Comparison of ENCODE assay signal across 24 mouse cellular contexts in genomic region chr9:88085866-88086265, GRCm38 (mm10).
A peak's percentile ranks its signal among the peaks of the same experiment; 100 is the strongest.
DNase-seq lines count a peak whose midpoint lies in the region; ATAC-seq lines count a peak whose summit lies in the region.
"Had no signal": no experiment of that assay in that cellular context is flagged by ENCODE, and none has a peak within 500 bp of the region (broad histone marks: within the 10 kb centered on the region; RNA-seq: fewer than 3 reads in every experiment).

No protein-coding gene starts in this region.

- ATAC-seq in heart, embryonic 11.5 days (replicated peaks; ENCODE audit: insufficient number of reproducible peaks, low FRiP score, low TSS enrichment), result no peak
- ATAC-seq in lung, embryonic 16.5 days (ENCODE audit: low read depth), result 0 out of 2 replicates have a peak, but pooled peaks have one; percentile 21
- ATAC-seq: forebrain, embryonic 13.5 days; hindbrain, postnatal 0 days; intestine, embryonic 15.5 days; midbrain, embryonic 15.5 days had no signal

- no peaks in the 10 kb centered on the region for H3K36me3 ChIP-seq in heart, embryonic 11.5 days (ENCODE audit: control insufficient read depth, insufficient read depth, low read length)
- H3K36me3 ChIP-seq in lung, embryonic 16.5 days (ENCODE audit: control insufficient read depth, insufficient read depth, low read length), result no peaks in the 10 kb centered on the region
- H3K36me3 ChIP-seq: heart, embryonic 15.5 days; hindbrain, embryonic 12.5 days; intestine, embryonic 15.5 days; limb, embryonic 13.5 days; midbrain, embryonic 15.5 days had no signal

- no peaks in the 10 kb centered on the region for H3K27me3 ChIP-seq in heart, embryonic 11.5 days (ENCODE audit: control insufficient read depth, insufficient read depth, low read length)
- no peaks in the 10 kb centered on the region for H3K27me3 ChIP-seq in lung, embryonic 16.5 days (ENCODE audit: control insufficient read depth, insufficient read depth, low read depth, low read length)
- H3K27me3 ChIP-seq: forebrain, embryonic 13.5 days; hindbrain, embryonic 12.5 days; intestine, embryonic 15.5 days; limb, embryonic 13.5 days; midbrain, embryonic 15.5 days had no signal

- H3K9ac ChIP-seq in heart, embryonic 11.5 days (ENCODE audit: low read depth, low read length), result no peak overlapping the region
- H3K9ac ChIP-seq in lung, embryonic 16.5 days (ENCODE audit: low read length), result no peak overlapping the region
- H3K9ac ChIP-seq: forebrain, embryonic 13.5 days; heart, embryonic 15.5 days; hindbrain, embryonic 12.5 days; intestine, embryonic 15.5 days; limb, embryonic 13.5 days; midbrain, embryonic 15.5 days had no signal

- intact Hi-C loops in gastrocnemius, postnatal 14 days (cut with DNase I; ENCODE audit: low total_unique reads), result no loop called here

- no peak overlapping the region for H3K4me3 ChIP-seq in heart, embryonic 11.5 days (ENCODE audit: low read depth, low read length)
- no peak overlapping the region for H3K4me3 ChIP-seq in lung, embryonic 16.5 days (ENCODE audit: low read length)
- H3K4me3 ChIP-seq: forebrain, embryonic 13.5 days; heart, embryonic 15.5 days; hindbrain, embryonic 12.5 days; intestine, embryonic 15.5 days; left cerebral cortex, adult 2 months; limb, embryonic 13.5 days; midbrain, embryonic 15.5 days had no signal

- no peaks in the 10 kb centered on the region for H3K9me3 ChIP-seq in heart, embryonic 11.5 days (replicated peaks; ENCODE audit: control insufficient read depth, low read length)
- no peaks in the 10 kb centered on the region for H3K9me3 ChIP-seq in lung, embryonic 16.5 days (ENCODE audit: control insufficient read depth, low read length)
- H3K9me3 ChIP-seq: forebrain, embryonic 13.5 days; heart, embryonic 15.5 days; hindbrain, embryonic 12.5 days; intestine, embryonic 15.5 days; limb, embryonic 13.5 days; midbrain, embryonic 15.5 days had no signal

- WGBS in heart, embryonic 11.5 days (ENCODE audit: insufficient replicate concordance), result 52% methylated on average over 3 of the region's 3 CpGs
- WGBS in lung, embryonic 16.5 days, result 38% methylated on average over 3 of the region's 3 CpGs

- DNase-seq in gastrocnemius, adult 18-20 months (ENCODE audit: low spot score), result peak; percentile 23
- DNase-seq in gastrocnemius, postnatal 14 days, result no peak
- peak; percentile 61 for DNase-seq in heart, adult 9 months (ENCODE audit: low spot score in 2 of 2)
- no peak for DNase-seq in lung, adult 18-20 months
- DNase-seq in frontal cortex, adult 2 months (ENCODE audit: extremely low spot score in 1 of 2, low spot score in 1 of 2), result no peak
- DNase-seq in cerebellum, adult 9-10 months, result no peak
- DNase-seq: cerebellum, adult 2 months; cerebellum, postnatal 36 days; kidney, adult 8-10 months; kidney, postnatal 14 days; right cerebral cortex, postnatal 25 days; spleen, adult 18-20 months; thymus, postnatal 14 days had no signal

- no peak overlapping the region for H3K4me2 ChIP-seq in heart, embryonic 11.5 days
- no peak overlapping the region for H3K4me2 ChIP-seq in lung, embryonic 16.5 days (ENCODE audit: low read depth, low read length)
- H3K4me2 ChIP-seq: forebrain, embryonic 13.5 days; heart, embryonic 15.5 days; hindbrain, embryonic 12.5 days; intestine, embryonic 15.5 days; limb, embryonic 13.5 days; liver, embryonic 11.5 days; midbrain, embryonic 15.5 days had no signal

- H3K4me1 ChIP-seq in heart, embryonic 11.5 days (ENCODE audit: control insufficient read depth, insufficient read depth, low read length), result no peaks in the 10 kb centered on the region
- peaks cover 3% of the 10 kb centered on the region; the same call in 1 of the 2 replicates for H3K4me1 ChIP-seq in lung, embryonic 16.5 days (replicated peaks; ENCODE audit: control insufficient read depth, insufficient read depth, low read length)
- H3K4me1 ChIP-seq: forebrain, embryonic 13.5 days; heart, embryonic 15.5 days; hindbrain, embryonic 12.5 days; intestine, embryonic 15.5 days; midbrain, embryonic 15.5 days had no signal

- H3K27ac ChIP-seq in heart, embryonic 11.5 days (ENCODE audit: low read depth, low read length), result no peak overlapping the region
- no peak overlapping the region for H3K27ac ChIP-seq in lung, embryonic 16.5 days (ENCODE audit: low read length)
- H3K27ac ChIP-seq: forebrain, embryonic 13.5 days; heart, embryonic 15.5 days; hindbrain, embryonic 12.5 days; hindbrain, postnatal 0 days; intestine, embryonic 15.5 days; left cerebral cortex, adult 2 months; limb, embryonic 13.5 days; midbrain, embryonic 15.5 days had no signal

Comparison
In these comparisons a context has a peak if more than half of its experiments do, and no peak if none do; other contexts are left out.
1. DNase-seq: peak in gastrocnemius, adult 18-20 months (single experiment) and heart, adult 9 months (2 of 2); none in gastrocnemius, postnatal 14 days (single experiment), lung, adult 18-20 months (0 of 2), frontal cortex, adult 2 months (0 of 2) and cerebellum, adult 9-10 months (single experiment).